Mouse (Mus musculus) heart, postnatal 0 days (tissue): ENCODE measurements at regions not wholly inside any gene's neighbourhood (a gene's known extent, or its start where the extent isn't known, plus 50 kb on each side); places are given as distances from the start of the nearest gene placed in this dataset.

Experiments
- CTCF ChIP-seq: IDR thresholded peaks from 2 replicates; pipeline ENCODE4 v1.5.1; 2016; ENCODE audit warnings: antibody characterized with exemption, control low read depth, low read depth
- EP300 ChIP-seq: IDR thresholded peaks from 2 replicates; pipeline ENCODE4 v1.6.1; 2016; ENCODE audit warnings: antibody characterized with exemption, low read depth

DNA sequence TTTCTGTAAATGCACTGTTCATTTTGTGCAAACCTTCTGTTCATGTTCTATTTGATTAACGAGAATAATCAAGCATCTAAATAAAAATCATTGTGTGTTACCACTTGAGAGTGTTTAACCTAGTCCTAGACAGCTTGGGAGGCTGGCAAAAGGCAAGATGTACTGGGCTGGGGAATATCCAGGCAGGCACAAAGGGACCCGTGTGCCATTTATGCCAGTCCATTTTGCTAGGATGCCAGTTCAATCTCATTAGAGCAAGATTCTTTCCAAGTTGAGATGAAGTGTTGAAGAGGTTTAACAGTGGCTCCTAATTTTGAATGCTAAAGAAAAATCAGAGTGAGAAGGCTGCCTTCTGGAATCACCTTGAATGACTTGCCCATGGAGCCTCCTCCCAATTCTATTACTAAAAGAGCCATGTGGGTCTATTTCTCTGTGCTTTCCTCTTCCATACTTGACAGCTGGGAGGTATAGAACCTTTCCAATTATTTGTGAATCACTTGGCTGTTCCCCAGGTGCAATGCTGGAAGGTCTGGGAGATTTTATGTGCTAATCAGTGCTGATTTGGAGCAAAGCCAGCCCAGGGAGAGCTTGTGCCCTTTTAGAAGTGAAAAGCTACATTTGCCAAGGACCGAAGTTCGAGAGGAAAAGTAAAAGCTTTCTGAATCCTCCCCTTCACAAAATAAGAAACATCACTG, 618.9 kb upstream of the Agtr1b start:
- no peak for TF ChIP-seq CTCF
- no peak for TF ChIP-seq EP300
